Mouse (Mus musculus): ENCODE results near the gene Nfia. TPM values are rescaled to one million over a fixed set of nuclear protein-coding genes. Genes with fewer than 3 reads are reported as not detected.

Nfia gene
- polyA plus RNA-seq, 1 experiment from 2014 or later, result 23.5 TPM

DNA sequence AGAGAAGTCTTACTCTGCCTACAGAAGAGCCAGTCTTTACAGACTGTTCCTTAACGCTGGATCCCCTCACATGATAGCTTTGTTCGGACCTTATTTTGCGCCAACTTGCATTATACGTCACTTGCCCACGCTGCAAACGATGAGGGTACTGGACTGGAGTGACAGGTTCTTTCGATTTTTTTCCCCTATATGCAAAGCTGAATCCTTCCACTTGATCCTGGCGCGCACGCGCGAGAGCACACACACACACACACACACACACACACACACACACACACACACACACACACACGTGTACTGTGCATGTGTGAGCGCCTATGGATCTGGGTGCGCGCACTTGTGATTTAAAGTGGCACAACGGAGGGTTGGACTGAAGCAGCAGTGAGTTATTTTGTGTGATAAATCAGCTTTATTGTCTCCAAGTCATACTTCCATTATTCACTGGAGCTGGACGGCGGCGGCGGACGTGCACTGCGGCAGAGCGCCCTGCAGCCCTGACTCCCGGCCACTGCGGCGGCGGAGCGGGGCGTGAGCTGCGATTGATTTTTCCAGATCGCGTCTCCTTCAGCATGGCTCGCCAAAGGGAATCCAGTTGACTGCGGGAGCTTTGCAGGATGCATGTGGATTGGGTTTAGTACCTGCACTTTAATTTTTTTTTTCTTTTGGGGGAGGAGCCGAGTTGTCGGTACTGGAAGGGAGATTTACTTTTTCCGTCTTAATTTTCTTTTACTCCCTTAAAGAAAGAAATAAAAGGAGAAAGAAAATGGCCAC lies 15.1 kb upstream of the Nfia start:
- peak; percentile 73; the same call in 1 of the 2 replicates for ATAC-seq (replicated peaks; ENCODE audit: insufficient number of reproducible peaks, low FRiP score, low TSS enrichment, low read depth)
- Histone ChIP-seq H3K4me2 (ENCODE audit: low read depth, low read length) (peak overlapping the region; percentile 74), H3K9me3 (replicated peaks; ENCODE audit: control insufficient read depth, low read length) (no peaks in the 10 kb centered on the region), H3K9ac (replicated peaks; ENCODE audit: low read length) (peak overlapping the region; percentile 62), H3K4me1 (ENCODE audit: control insufficient read depth, insufficient read depth, low read length) (no peaks in the 10 kb centered on the region), H3K27ac (replicated peaks; ENCODE audit: low read depth, low read length) (no peak overlapping the region), H3K4me3 (ENCODE audit: low read depth, low read length) (peak overlapping the region; percentile 47), H3K36me3 (replicated peaks; ENCODE audit: control insufficient read depth, insufficient read depth, low read depth, low read length) (no peaks in the 10 kb centered on the region), H3K27me3 (ENCODE audit: control insufficient read depth, insufficient read depth, low read length) (peaks cover 8% of the 10 kb centered on the region)
- peak; percentile 70 for DNase-seq (ENCODE audit: low spot score)
- WGBS, result under 1% methylated on average over 38 of the region's 38 CpGs

DNA sequence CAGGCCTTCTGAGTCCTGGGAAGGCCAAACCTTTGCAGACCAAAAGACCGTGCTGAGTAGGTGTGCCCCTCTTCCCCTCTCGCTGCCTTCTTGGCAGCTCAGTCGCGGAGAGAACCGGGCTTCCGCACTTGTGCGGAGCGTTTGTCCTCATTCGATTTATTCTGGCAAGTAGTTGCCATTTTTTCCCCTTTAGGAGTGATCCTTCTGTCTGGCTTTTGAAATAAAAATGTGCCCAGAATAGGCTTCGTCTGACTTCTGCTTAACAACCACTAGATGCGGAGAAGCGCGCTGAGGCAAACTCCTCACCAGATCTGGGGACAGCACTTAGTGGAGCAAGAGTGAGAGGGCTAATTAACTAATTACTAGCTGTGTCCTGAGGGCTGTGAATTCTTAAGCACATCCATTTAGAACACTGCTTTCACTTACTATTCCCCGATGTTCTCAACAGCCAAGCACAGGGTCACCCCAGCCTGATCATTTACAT lies 14.5 kb upstream of the Nfia start:
- no peak overlapping the region for H3K27ac ChIP-seq (replicated peaks; ENCODE audit: low read depth, low read length)
- peak; percentile 52 for DNase-seq (ENCODE audit: low spot score)
- WGBS, result under 1% methylated on average over 14 of the region's 14 CpGs

DNA sequence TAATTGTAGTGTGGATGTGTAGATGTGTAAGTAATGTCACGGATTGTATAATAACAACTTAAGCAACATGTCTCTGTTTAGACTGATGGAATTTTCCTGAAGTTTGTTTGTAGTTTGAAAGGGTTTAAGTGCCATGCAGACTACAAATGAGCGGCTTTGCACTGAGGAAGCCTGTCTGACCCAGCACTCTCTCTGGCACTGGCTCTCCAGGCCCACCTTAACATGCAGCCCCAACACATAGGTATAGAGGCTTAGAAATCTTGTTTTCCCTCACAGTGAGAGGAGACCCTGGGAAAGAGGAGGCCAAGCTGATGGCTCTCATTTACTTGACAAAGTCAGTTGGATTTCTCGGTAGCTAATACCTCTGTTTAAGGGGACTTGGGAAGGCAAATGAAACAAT lies 13.9 kb upstream of the Nfia start:
- Histone ChIP-seq H3K36me3 (replicated peaks; ENCODE audit: control insufficient read depth, insufficient read depth, low read depth, low read length) (no peaks in the 10 kb centered on the region), H3K9me3 (replicated peaks; ENCODE audit: control insufficient read depth, low read length) (no peaks in the 10 kb centered on the region), H3K27me3 (ENCODE audit: control insufficient read depth, insufficient read depth, low read length) (peaks cover 5% of the 10 kb centered on the region), H3K4me1 (ENCODE audit: control insufficient read depth, insufficient read depth, low read length) (no peaks in the 10 kb centered on the region), H3K27ac (replicated peaks; ENCODE audit: low read depth, low read length) (no peak overlapping the region), H3K9ac (replicated peaks; ENCODE audit: low read length) (no peak overlapping the region), H3K4me3 (ENCODE audit: low read depth, low read length) (no peak overlapping the region), H3K4me2 (ENCODE audit: low read depth, low read length) (no peak overlapping the region; the same call in 1 of the 2 replicates)
- 23% methylated on average over 3 of the region's 3 CpGs for WGBS
- DNase-seq (ENCODE audit: low spot score), result no peak
- ATAC-seq (replicated peaks; ENCODE audit: insufficient number of reproducible peaks, low FRiP score, low TSS enrichment, low read depth), result no peak

More for the DNA sequence above, 14.5 kb upstream of the Nfia start:
- peaks cover 8% of the 10 kb centered on the region for H3K27me3 ChIP-seq (ENCODE audit: control insufficient read depth, insufficient read depth, low read length)
- H3K9me3 ChIP-seq (replicated peaks; ENCODE audit: control insufficient read depth, low read length), result no peaks in the 10 kb centered on the region
- no peaks in the 10 kb centered on the region for H3K4me1 ChIP-seq (ENCODE audit: control insufficient read depth, insufficient read depth, low read length)
- peak; percentile 67 for ATAC-seq (replicated peaks; ENCODE audit: insufficient number of reproducible peaks, low FRiP score, low TSS enrichment, low read depth)
- peak overlapping the region; percentile 47 for H3K4me3 ChIP-seq (ENCODE audit: low read depth, low read length)
- peak overlapping the region; percentile 62 for H3K9ac ChIP-seq (replicated peaks; ENCODE audit: low read length)
- H3K36me3 ChIP-seq (replicated peaks; ENCODE audit: control insufficient read depth, insufficient read depth, low read depth, low read length), result no peaks in the 10 kb centered on the region
- H3K4me2 ChIP-seq (ENCODE audit: low read depth, low read length), result peak overlapping the region; percentile 74

DNA sequence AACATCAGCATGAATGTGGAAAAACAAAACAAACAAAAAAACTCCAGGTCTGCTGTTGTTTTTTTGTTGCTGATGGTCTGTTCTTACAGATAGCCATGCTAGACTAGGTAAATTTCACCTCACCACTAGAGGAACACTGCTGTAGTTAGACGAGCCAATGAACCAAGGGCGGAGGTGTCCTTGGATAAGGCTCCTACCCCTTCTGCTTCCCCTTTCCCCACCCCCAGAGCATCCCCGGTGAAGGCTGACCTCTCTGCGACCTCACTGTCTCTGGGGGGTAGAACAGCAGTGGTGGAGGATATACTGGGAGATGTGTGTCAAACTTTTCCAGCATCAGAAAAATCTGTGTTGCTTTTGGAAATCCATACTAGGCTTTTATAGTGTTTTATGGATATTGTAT lies 7.9 kb upstream of the Nfia start:
- 29% methylated on average over 4 of the region's 4 CpGs for WGBS
- no peak overlapping the region for H3K4me3 ChIP-seq (ENCODE audit: low read depth, low read length)

DNA sequence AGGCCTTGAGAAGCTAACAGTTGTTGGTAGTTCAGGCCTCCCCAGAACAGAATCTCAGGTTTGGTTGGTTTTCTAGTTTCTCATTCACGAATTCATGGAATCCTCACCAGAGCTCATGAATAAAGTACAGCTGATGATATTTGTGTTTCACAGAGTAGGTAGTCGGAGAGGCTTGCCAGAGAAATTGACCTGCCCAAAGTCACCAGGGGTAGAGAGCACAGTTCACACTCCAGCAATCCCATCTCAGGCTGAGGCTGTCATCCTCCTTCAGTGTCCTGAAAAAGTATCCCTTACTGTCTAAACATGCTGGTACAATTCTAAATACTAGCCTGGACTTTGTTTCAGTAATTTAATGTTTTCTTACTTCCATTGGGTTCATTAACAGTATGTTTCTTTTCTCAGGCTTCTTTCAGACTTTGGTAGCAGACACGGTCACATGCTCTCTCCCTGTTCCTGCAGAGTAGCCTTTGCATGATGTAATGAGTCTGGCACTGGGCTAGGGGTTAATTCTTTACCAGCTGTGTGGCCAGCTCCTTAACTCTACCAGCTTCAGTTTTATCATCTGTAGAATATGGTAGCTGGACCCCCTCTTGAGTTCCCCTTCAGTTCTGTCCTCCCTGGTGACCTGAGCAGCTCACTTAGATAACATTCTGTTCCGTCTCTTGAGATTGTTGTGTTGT lies 7.1 kb upstream of the Nfia start:
- Histone ChIP-seq H3K9me3 (replicated peaks; ENCODE audit: control insufficient read depth, low read length) (no peaks in the 10 kb centered on the region), H3K27ac (replicated peaks; ENCODE audit: low read depth, low read length) (no peak overlapping the region), H3K4me2 (ENCODE audit: low read depth, low read length) (no peak overlapping the region), H3K4me1 (ENCODE audit: control insufficient read depth, insufficient read depth, low read length) (no peaks in the 10 kb centered on the region), H3K4me3 (ENCODE audit: low read depth, low read length) (no peak overlapping the region), H3K36me3 (replicated peaks; ENCODE audit: control insufficient read depth, insufficient read depth, low read depth, low read length) (no peaks in the 10 kb centered on the region), H3K27me3 (ENCODE audit: control insufficient read depth, insufficient read depth, low read length) (no peaks in the 10 kb centered on the region), H3K9ac (replicated peaks; ENCODE audit: low read length) (no peak overlapping the region)
- DNase-seq (ENCODE audit: low spot score) (no peak), ATAC-seq (replicated peaks; ENCODE audit: insufficient number of reproducible peaks, low FRiP score, low TSS enrichment, low read depth) (no peak)
- 79% methylated on average over 4 of the region's 4 CpGs for WGBS

More for the DNA sequence above, 7.9 kb upstream of the Nfia start:
- Histone ChIP-seq H3K9me3 (replicated peaks; ENCODE audit: control insufficient read depth, low read length) (no peaks in the 10 kb centered on the region), H3K27me3 (ENCODE audit: control insufficient read depth, insufficient read depth, low read length) (no peaks in the 10 kb centered on the region), H3K4me1 (ENCODE audit: control insufficient read depth, insufficient read depth, low read length) (no peaks in the 10 kb centered on the region), H3K4me2 (ENCODE audit: low read depth, low read length) (no peak overlapping the region), H3K27ac (replicated peaks; ENCODE audit: low read depth, low read length) (no peak overlapping the region), H3K36me3 (replicated peaks; ENCODE audit: control insufficient read depth, insufficient read depth, low read depth, low read length) (no peaks in the 10 kb centered on the region), H3K9ac (replicated peaks; ENCODE audit: low read length) (no peak overlapping the region)
- DNase-seq (ENCODE audit: low spot score) (no peak), ATAC-seq (replicated peaks; ENCODE audit: insufficient number of reproducible peaks, low FRiP score, low TSS enrichment, low read depth) (no peak)

DNA sequence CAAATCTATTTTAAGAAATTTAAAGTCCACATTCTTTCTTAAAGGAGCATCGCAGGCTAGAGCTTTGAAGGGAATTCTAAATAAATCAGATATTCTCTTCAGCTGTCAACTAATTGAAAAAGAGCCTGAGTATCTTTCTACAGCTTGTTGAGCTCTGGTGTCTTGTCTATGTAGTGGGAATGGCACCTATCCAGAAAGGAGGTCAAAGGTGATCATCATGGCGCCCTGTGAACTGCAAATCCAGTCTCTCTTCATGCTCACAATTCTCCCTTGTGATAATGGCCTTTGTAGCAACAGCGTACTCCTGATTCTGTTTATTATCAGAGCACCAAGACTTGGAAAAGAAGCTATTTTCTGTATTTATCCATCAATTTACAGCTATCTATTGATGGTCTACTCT lies 6.4 kb upstream of the Nfia start:
- H3K27me3 ChIP-seq (ENCODE audit: control insufficient read depth, insufficient read depth, low read length), result no peaks in the 10 kb centered on the region
- no peaks in the 10 kb centered on the region for H3K9me3 ChIP-seq (replicated peaks; ENCODE audit: control insufficient read depth, low read length)
- no peak overlapping the region for H3K27ac ChIP-seq (replicated peaks; ENCODE audit: low read depth, low read length)
- H3K4me3 ChIP-seq (ENCODE audit: low read depth, low read length), result no peak overlapping the region
- ATAC-seq (replicated peaks; ENCODE audit: insufficient number of reproducible peaks, low FRiP score, low TSS enrichment, low read depth), result no peak
- no peak overlapping the region for H3K9ac ChIP-seq (replicated peaks; ENCODE audit: low read length)
- DNase-seq (ENCODE audit: low spot score), result no peak
- no peaks in the 10 kb centered on the region for H3K36me3 ChIP-seq (replicated peaks; ENCODE audit: control insufficient read depth, insufficient read depth, low read depth, low read length)
- no peak overlapping the region for H3K4me2 ChIP-seq (ENCODE audit: low read depth, low read length)
- H3K4me1 ChIP-seq (ENCODE audit: control insufficient read depth, insufficient read depth, low read length), result no peaks in the 10 kb centered on the region
- WGBS, result 87% methylated on average over 3 of the region's 3 CpGs

DNA sequence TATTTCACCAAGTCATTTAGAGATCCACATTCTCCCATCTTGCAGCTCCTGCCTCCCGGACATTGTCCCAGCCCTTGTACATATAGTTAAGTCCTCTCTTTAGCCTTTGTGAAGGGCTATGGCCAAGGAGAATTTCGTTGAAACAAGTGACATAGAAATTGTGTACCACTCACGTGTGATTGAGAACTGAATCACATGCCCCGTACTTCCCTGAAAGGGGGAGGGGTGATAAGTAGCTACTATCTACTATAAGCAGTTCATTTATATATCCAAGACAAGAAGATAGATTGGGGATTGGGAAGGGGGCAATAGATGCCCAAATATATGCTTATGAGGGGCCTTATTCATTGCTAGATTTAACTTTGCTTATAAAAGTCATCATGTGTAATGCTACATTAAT lies 5.5 kb upstream of the Nfia start:
- H3K36me3 ChIP-seq (replicated peaks; ENCODE audit: control insufficient read depth, insufficient read depth, low read depth, low read length), result no peaks in the 10 kb centered on the region
- no peak overlapping the region for H3K9ac ChIP-seq (replicated peaks; ENCODE audit: low read length)
- no peak overlapping the region for H3K4me2 ChIP-seq (ENCODE audit: low read depth, low read length)
- no peak overlapping the region for H3K4me3 ChIP-seq (ENCODE audit: low read depth, low read length)
- ATAC-seq (replicated peaks; ENCODE audit: insufficient number of reproducible peaks, low FRiP score, low TSS enrichment, low read depth), result no peak
- H3K27ac ChIP-seq (replicated peaks; ENCODE audit: low read depth, low read length), result no peak overlapping the region
- no peaks in the 10 kb centered on the region for H3K9me3 ChIP-seq (replicated peaks; ENCODE audit: control insufficient read depth, low read length)
- DNase-seq (ENCODE audit: low spot score), result no peak
- no peaks in the 10 kb centered on the region for H3K27me3 ChIP-seq (ENCODE audit: control insufficient read depth, insufficient read depth, low read length)
- 76% methylated on average over 4 of the region's 4 CpGs for WGBS
- no peaks in the 10 kb centered on the region for H3K4me1 ChIP-seq (ENCODE audit: control insufficient read depth, insufficient read depth, low read length)

DNA sequence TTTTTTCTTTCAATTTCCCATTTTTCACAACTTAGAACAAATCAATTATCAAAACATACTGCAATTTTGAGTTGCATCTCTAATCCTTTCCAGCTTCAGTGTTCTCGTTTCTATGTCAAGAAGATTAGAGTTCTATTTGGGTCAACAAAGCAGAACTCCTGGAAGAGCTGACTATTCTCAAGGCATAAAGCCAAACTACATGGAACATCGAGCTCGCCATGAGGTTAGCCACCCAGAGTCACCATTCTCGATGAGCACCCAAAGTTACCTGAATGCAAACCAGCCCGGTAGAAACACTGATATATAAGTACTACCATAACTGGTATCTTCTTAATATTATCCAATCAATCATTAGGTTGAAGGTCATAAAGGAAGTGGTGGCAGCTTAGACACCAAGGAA lies 5.0 kb upstream of the Nfia start:
- H3K9me3 ChIP-seq (replicated peaks; ENCODE audit: control insufficient read depth, low read length), result no peaks in the 10 kb centered on the region
- WGBS, result 90% methylated on average over 5 of the region's 5 CpGs
- H3K4me1 ChIP-seq (ENCODE audit: control insufficient read depth, insufficient read depth, low read length), result no peaks in the 10 kb centered on the region
- H3K9ac ChIP-seq (replicated peaks; ENCODE audit: low read length), result no peak overlapping the region
- no peaks in the 10 kb centered on the region for H3K36me3 ChIP-seq (replicated peaks; ENCODE audit: control insufficient read depth, insufficient read depth, low read depth, low read length)
- H3K27ac ChIP-seq (replicated peaks; ENCODE audit: low read depth, low read length), result no peak overlapping the region
- DNase-seq (ENCODE audit: low spot score), result no peak
- H3K27me3 ChIP-seq (ENCODE audit: control insufficient read depth, insufficient read depth, low read length), result no peaks in the 10 kb centered on the region
- ATAC-seq (replicated peaks; ENCODE audit: insufficient number of reproducible peaks, low FRiP score, low TSS enrichment, low read depth), result no peak
- no peak overlapping the region for H3K4me3 ChIP-seq (ENCODE audit: low read depth, low read length)
- H3K4me2 ChIP-seq (ENCODE audit: low read depth, low read length), result no peak overlapping the region
